Comparison of ENCODE assay signal across 9 mouse cellular contexts in genomic region chr17:70754041-70754440, GRCm38 (mm10).
DNase-seq lines count a peak whose midpoint lies in the region; ATAC-seq and TF ChIP-seq lines count a peak whose summit lies in the region.
"Had no signal": no experiment of that assay in that cellular context is flagged by ENCODE, and none has a peak within 500 bp of the region (broad histone marks: within the 10 kb centered on the region; RNA-seq: fewer than 3 reads in every experiment).

No protein-coding gene starts in this region.

- H3K4me3 ChIP-seq in intestine, embryonic 16.5 days (ENCODE audit: low read length), result no peak overlapping the region
- H3K4me3 ChIP-seq in intestine, embryonic 15.5 days (replicated peaks), result no peak overlapping the region
- peak overlapping the region in 1 of 2 experiments; percentile 42; a peak in 2 of 4 replicates for H3K4me3 ChIP-seq in ES-E14 (ENCODE audit: insufficient read depth in 1 of 2, low read depth in 1 of 2, low read length in 2 of 2, poor library complexity in 1 of 2, severe bottlenecking in 1 of 2)
- no peak overlapping the region for H3K4me3 ChIP-seq in kidney, adult 2 months (ENCODE audit: insufficient read depth, low read depth, low read length)
- no peak overlapping the region for H3K4me3 ChIP-seq in limb, embryonic 14.5 days (replicated peaks; ENCODE audit: low read length)

- H3K9ac ChIP-seq in intestine, embryonic 16.5 days (ENCODE audit: low read depth, low read length), result no peak overlapping the region
- no peak overlapping the region for H3K9ac ChIP-seq in intestine, embryonic 15.5 days
- H3K9ac ChIP-seq in ES-E14 (ENCODE audit: insufficient read depth, low read depth, low read length, poor library complexity, severe bottlenecking), result peak overlapping the region; percentile 69
- H3K9ac ChIP-seq in limb, embryonic 14.5 days (ENCODE audit: low read depth, low read length, severe bottlenecking), result no peak overlapping the region

- H3K36me3 ChIP-seq in intestine, embryonic 16.5 days (ENCODE audit: control insufficient read depth, insufficient read depth, low read length), result no peaks in the 10 kb centered on the region
- no peaks in the 10 kb centered on the region for H3K36me3 ChIP-seq in intestine, embryonic 15.5 days
- no peaks in the 10 kb centered on the region for H3K36me3 ChIP-seq in ES-E14 (ENCODE audit: control insufficient read depth, insufficient read depth, low read length, poor library complexity, severe bottlenecking)
- H3K36me3 ChIP-seq in kidney, adult 2 months (ENCODE audit: control insufficient read depth, insufficient read depth, low read length), result no peaks in the 10 kb centered on the region
- H3K36me3 ChIP-seq in limb, embryonic 14.5 days (ENCODE audit: control insufficient read depth, insufficient read depth, low read length), result no peaks in the 10 kb centered on the region

- no peak for TF ChIP-seq CTCF in kidney, adult 2 months (conservative IDR thresholded peaks at IDR 0.05; ENCODE audit: insufficient read depth, insufficient read length, low read depth, low read length)

- no peaks in the 10 kb centered on the region for H3K9me3 ChIP-seq in intestine, embryonic 16.5 days (ENCODE audit: control insufficient read depth, low read length)
- no peaks in the 10 kb centered on the region for H3K9me3 ChIP-seq in intestine, embryonic 15.5 days
- no peaks in the 10 kb centered on the region for H3K9me3 ChIP-seq in ES-E14 (ENCODE audit: control insufficient read depth, insufficient read depth, low read depth, low read length)
- no peaks in the 10 kb centered on the region for H3K9me3 ChIP-seq in limb, embryonic 14.5 days (ENCODE audit: control insufficient read depth, low read length)

- no peak overlapping the region for H3K4me2 ChIP-seq in intestine, embryonic 16.5 days (ENCODE audit: low read depth, low read length)
- no peak overlapping the region for H3K4me2 ChIP-seq in intestine, embryonic 15.5 days (replicated peaks)
- H3K4me2 ChIP-seq in limb, embryonic 14.5 days (replicated peaks; ENCODE audit: low read depth, low read length, severe bottlenecking), result no peak overlapping the region; the same call in 1 of the 2 replicates

- H3K4me1 ChIP-seq in intestine, embryonic 16.5 days (ENCODE audit: control insufficient read depth, insufficient read depth, low read length), result peaks cover 25% of the 10 kb centered on the region
- peaks cover 12% of the 10 kb centered on the region for H3K4me1 ChIP-seq in intestine, embryonic 15.5 days (replicated peaks)
- H3K4me1 ChIP-seq in ES-E14 (ENCODE audit: control insufficient read depth in 2 of 2, insufficient read depth in 2 of 2, low read length in 2 of 2, poor library complexity in 1 of 2), result peaks cover 16% of the 10 kb centered on the region in 2 experiments
- H3K4me1 ChIP-seq in kidney, adult 2 months (ENCODE audit: control insufficient read depth, insufficient read depth, low read length), result peaks cover 8% of the 10 kb centered on the region; the same call in 1 of the 2 replicates
- H3K4me1 ChIP-seq in limb, embryonic 14.5 days (ENCODE audit: control insufficient read depth, insufficient read depth, low read length), result peaks cover 14% of the 10 kb centered on the region

- no peaks in the 10 kb centered on the region for H3K27me3 ChIP-seq in intestine, embryonic 16.5 days (replicated peaks; ENCODE audit: control insufficient read depth, insufficient read depth, low read length)
- no peaks in the 10 kb centered on the region for H3K27me3 ChIP-seq in intestine, embryonic 15.5 days (replicated peaks)
- no peaks in the 10 kb centered on the region for H3K27me3 ChIP-seq in kidney, adult 2 months (replicated peaks; ENCODE audit: control insufficient read depth, insufficient read depth, low read length)
- H3K27me3 ChIP-seq in limb, embryonic 14.5 days (ENCODE audit: control insufficient read depth, insufficient read depth, low read length), result no peaks in the 10 kb centered on the region
- H3K27me3 ChIP-seq: CH12.LX had no signal

- no peak for TF ChIP-seq POLR2A in kidney, adult 2 months (IDR thresholded peaks at IDR 0.05; ENCODE audit: low read depth, low read length)
- no peak for TF ChIP-seq POLR2A in limb, embryonic 14.5 days (IDR thresholded peaks at IDR 0.05; ENCODE audit: borderline replicate concordance, extremely low read depth, insufficient read depth, insufficient read length)

- H3K27ac ChIP-seq in intestine, embryonic 16.5 days (ENCODE audit: low read length), result 0 out of 2 replicates have a peak overlapping the region, but pooled peaks have one; percentile 0
- no peak overlapping the region for H3K27ac ChIP-seq in intestine, embryonic 15.5 days
- H3K27ac ChIP-seq in ES-E14 (ENCODE audit: insufficient read depth, low read depth, low read length, poor library complexity, severe bottlenecking), result peak overlapping the region; percentile 69
- H3K27ac ChIP-seq in kidney, adult 2 months (ENCODE audit: insufficient read depth, low read depth, low read length), result peak overlapping the region; percentile 69
- 0 out of 2 replicates have a peak overlapping the region, but pooled peaks have one; percentile 38 for H3K27ac ChIP-seq in limb, embryonic 14.5 days (replicated peaks; ENCODE audit: low read depth, low read length)

- ATAC-seq in intestine, embryonic 16.5 days, result no peak
- ATAC-seq in intestine, embryonic 15.5 days, result no peak
- ATAC-seq in limb, embryonic 14.5 days (ENCODE audit: low FRiP score, low read depth), result no peak

- intact Hi-C loops in left cerebral cortex, postnatal 10 days (cut with DNase I), result loop anchor here (10.0 kb wide), 1 partner anchor 211 kb away; no protein-coding TSS in a partner anchor

- in situ Hi-C loops in ES-E14 (cut with MboI; ENCODE audit: low sequenced_read_pairs in 2 of 2, unreplicated experiment in 2 of 2), result no loop called here

- WGBS in intestine, embryonic 16.5 days, result 81% methylated on average over 9 of the region's 9 CpGs
- WGBS in intestine, embryonic 15.5 days, result 75% methylated on average over 9 of the region's 9 CpGs
- WGBS in kidney, adult 2 months, result 55% methylated on average over 9 of the region's 9 CpGs
- WGBS in limb, embryonic 14.5 days, result 67% methylated on average over 9 of the region's 9 CpGs

- no peak for DNase-seq in ES-E14 (ENCODE audit: low read depth, low spot score)
- peak; percentile 78 for DNase-seq in kidney, adult 2 months
- no peak for DNase-seq in limb, embryonic 14.5 days (ENCODE audit: low spot score)
- no peak for DNase-seq in urinary bladder, adult 18-20 months (ENCODE audit: low spot score in 2 of 2)
- DNase-seq in left cerebral cortex, postnatal 10 days (ENCODE audit: extremely low spot score in 1 of 2, low spot score in 2 of 2), result no peak
- no peak for DNase-seq in layer of hippocampus, adult 9-10 months (ENCODE audit: low spot score)

TF ChIP-seq in ES-E14, 5 proteins besides CTCF, POLR2A, EP300 and RAD21:
- no peak for TF ChIP-seq CHD2 (IDR thresholded peaks at IDR 0.05; ENCODE audit: low read depth, low read length)
- TF ChIP-seq ZC3H11A (IDR thresholded peaks at IDR 0.05; ENCODE audit: borderline replicate concordance, low read depth, low read length), result no peak
- no peak for TF ChIP-seq HCFC1 (IDR thresholded peaks at IDR 0.05; ENCODE audit: borderline replicate concordance, insufficient read depth, low read length)
- TF ChIP-seq ZNF384 (IDR thresholded peaks at IDR 0.05; ENCODE audit: low read depth, low read length), result no peak
